Mouse (Mus musculus) bone marrow, adult 2 months (tissue): Measurements from ENCODE around the gene Ctsc.
"Not testable (repeated sequence)": the region's sequence is repeated elsewhere in the genome, so short reads cannot be mapped to it uniquely, and the experiment has no call there.

Source experiments
- CTCF ChIP-seq: fragments of 200-500 bp; IDR thresholded peaks from 2 replicates; pipeline ENCODE4 v1.5.1; 2011; ENCODE audit warnings: low read length, control low read depth; ENCODE audit not compliant: control insufficient read depth, insufficient read depth
- POLR2A ChIP-seq: fragments of 200-500 bp; IDR thresholded peaks from 2 replicates; pipeline ENCODE4 v1.6.1; 2011; ENCODE audit warnings: low read depth, mild to moderate bottlenecking, control low read depth, low read length, borderline replicate concordance; ENCODE audit not compliant: control insufficient read depth

DNA sequence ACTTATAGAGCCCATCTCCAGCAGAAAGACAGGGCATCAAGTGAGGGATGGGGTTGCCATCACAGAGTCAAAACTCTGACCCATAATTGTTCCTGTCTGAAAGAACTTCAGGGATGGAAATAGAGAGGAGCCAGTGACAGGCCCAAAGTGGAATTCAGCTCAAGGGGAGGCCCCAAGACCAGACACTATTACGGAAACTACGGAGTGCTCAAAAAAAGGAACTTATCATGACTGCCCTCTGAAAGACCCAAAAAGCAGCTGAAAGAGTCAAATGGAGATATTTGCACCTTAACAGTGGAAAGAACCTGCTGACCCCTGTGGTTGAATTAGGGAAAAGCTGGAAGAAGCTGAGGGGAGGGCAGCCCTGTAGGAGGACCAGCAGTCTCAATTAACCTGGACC is 27.5 kb upstream of the Ctsc start:
- not testable (repeated sequence) for TF ChIP-seq CTCF, POLR2A
